Mouse (Mus musculus): ENCODE measurements around the gene Ndufs3.

- no peak for TF ChIP-seq EP300 (IDR thresholded peaks at IDR 0.05)
- TF ChIP-seq CTCF (IDR thresholded peaks at IDR 0.05), result no peak
These were observed 27.2 kb upstream of the Ndufs3 start for GRCm38 (mm10) chr2:90931829-90932228.

Measured in lung, postnatal 0 days (tissue).